Comparison of ENCODE assay signal across 20 mouse cellular contexts in the genomic region with DNA sequence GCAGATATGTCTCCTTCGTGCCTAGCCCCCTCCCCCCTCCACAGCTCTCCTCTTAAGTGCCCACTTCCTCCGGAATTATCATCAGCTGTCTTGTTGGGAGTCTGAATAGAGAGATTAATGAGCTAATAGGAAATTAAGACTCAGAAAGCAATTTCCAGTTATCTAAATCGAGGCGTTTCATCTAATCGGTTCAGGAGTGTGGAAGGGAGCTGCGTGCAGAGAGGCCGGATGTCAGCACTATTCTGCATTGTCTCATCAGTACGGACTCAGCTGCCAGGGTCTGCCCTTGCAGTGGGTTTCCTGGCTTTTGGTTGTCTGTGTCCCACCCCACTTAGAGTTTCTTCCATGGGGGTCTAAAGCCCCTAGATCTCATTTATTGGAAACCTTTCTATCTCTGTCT.
DNase-seq lines count a peak whose midpoint lies in the region; ATAC-seq lines count a peak whose summit lies in the region.
"Had no signal": no experiment of that assay in that cellular context is flagged by ENCODE, and none has a peak within 500 bp of the region (broad histone marks: within the 10 kb centered on the region; RNA-seq: fewer than 3 reads in every experiment).

No protein-coding gene starts in this region.

- 61% methylated on average over 8 of the region's 8 CpGs for whole genome bisulfite sequencing in forebrain, embryonic 13.5 days
- WGBS in forebrain, embryonic 10.5 days: 91% methylated on average over 8 of the region's 8 CpGs
- WGBS in hindbrain, embryonic 14.5 days: 63% methylated on average over 8 of the region's 8 CpGs
- 84% methylated on average over 8 of the region's 8 CpGs for WGBS in hindbrain, embryonic 11.5 days
- WGBS in midbrain, embryonic 15.5 days: 65% methylated on average over 8 of the region's 8 CpGs
- WGBS in midbrain, embryonic 13.5 days: 70% methylated on average over 8 of the region's 8 CpGs

- H3K4me3 ChIP-seq in forebrain, embryonic 13.5 days: no peak overlapping the region
- H3K4me3 ChIP-seq in forebrain, embryonic 10.5 days: no peak overlapping the region
- H3K4me3 ChIP-seq in hindbrain, embryonic 14.5 days (replicated peaks; ENCODE audit: low read length): no peak overlapping the region
- H3K4me3 ChIP-seq in hindbrain, embryonic 11.5 days (ENCODE audit: low read depth, low read length): no peak overlapping the region
- H3K4me3 ChIP-seq in midbrain, embryonic 15.5 days: no peak overlapping the region
- H3K4me3 ChIP-seq in midbrain, embryonic 13.5 days (replicated peaks): no peak overlapping the region
- H3K4me3 ChIP-seq: embryonic facial prominence, embryonic 13.5 days; heart, adult 2 months; heart, embryonic 15.5 days had no signal

- no peak for ATAC-seq in forebrain, embryonic 13.5 days
- peak; percentile 31; the same call in 1 of the 2 replicates for ATAC-seq in hindbrain, embryonic 14.5 days (ENCODE audit: low FRiP score)
- no peak for ATAC-seq in hindbrain, embryonic 11.5 days (ENCODE audit: low FRiP score)
- ATAC-seq in midbrain, embryonic 15.5 days (replicated peaks): no peak
- ATAC-seq in midbrain, embryonic 13.5 days: no peak
- ATAC-seq: activated CD4-positive, CD25-positive, alpha-beta regulatory T cell, adult 4 months; Patski had no signal

- H3K36me3 ChIP-seq in forebrain, embryonic 13.5 days (ENCODE audit: poor library complexity, severe bottlenecking): no peaks in the 10 kb centered on the region
- no peaks in the 10 kb centered on the region for H3K36me3 ChIP-seq in forebrain, embryonic 10.5 days (replicated peaks)
- H3K36me3 ChIP-seq in hindbrain, embryonic 14.5 days (replicated peaks; ENCODE audit: control insufficient read depth, insufficient read depth): no peaks in the 10 kb centered on the region
- no peaks in the 10 kb centered on the region for H3K36me3 ChIP-seq in hindbrain, embryonic 11.5 days (ENCODE audit: control insufficient read depth, insufficient read depth, low read length)
- H3K36me3 ChIP-seq in midbrain, embryonic 15.5 days (replicated peaks): no peaks in the 10 kb centered on the region
- no peaks in the 10 kb centered on the region for H3K36me3 ChIP-seq in midbrain, embryonic 13.5 days
- H3K36me3 ChIP-seq: embryonic facial prominence, embryonic 13.5 days; heart, embryonic 15.5 days had no signal

- no peaks in the 10 kb centered on the region for H3K27me3 ChIP-seq in forebrain, embryonic 13.5 days
- no peaks in the 10 kb centered on the region for H3K27me3 ChIP-seq in forebrain, embryonic 10.5 days (ENCODE audit: poor library complexity, severe bottlenecking)
- H3K27me3 ChIP-seq in hindbrain, embryonic 14.5 days (ENCODE audit: control insufficient read depth, insufficient read depth, low read length): no peaks in the 10 kb centered on the region
- no peaks in the 10 kb centered on the region for H3K27me3 ChIP-seq in hindbrain, embryonic 11.5 days (ENCODE audit: control insufficient read depth, insufficient read depth, low read length)
- H3K27me3 ChIP-seq in midbrain, embryonic 15.5 days (replicated peaks): no peaks in the 10 kb centered on the region
- H3K27me3 ChIP-seq in midbrain, embryonic 13.5 days: no peaks in the 10 kb centered on the region
- H3K27me3 ChIP-seq: embryonic facial prominence, embryonic 13.5 days had no signal

- no peak for DNase-seq in forebrain, embryonic 10.5 days (ENCODE audit: extremely low spot score, low spot score)
- DNase-seq in hindbrain, embryonic 14.5 days (ENCODE audit: low spot score): no peak
- DNase-seq in hindbrain, embryonic 11.5 days (ENCODE audit: low spot score): no peak
- no peak for DNase-seq in gastrocnemius, postnatal 36 days
- DNase-seq: adrenal gland, postnatal 14 days; cerebellum, adult 18-20 months; cerebellum, adult 9-11 months; cerebellum, postnatal 36 days; gastrocnemius, postnatal 10 days; heart, adult 2 months; heart, postnatal 14 days; kidney, adult 11 months had no signal

- no peak overlapping the region for H3K4me2 ChIP-seq in forebrain, embryonic 13.5 days
- H3K4me2 ChIP-seq in hindbrain, embryonic 14.5 days (replicated peaks): no peak overlapping the region
- H3K4me2 ChIP-seq in hindbrain, embryonic 11.5 days (replicated peaks; ENCODE audit: low read depth, low read length): no peak overlapping the region
- H3K4me2 ChIP-seq in midbrain, embryonic 15.5 days: no peak overlapping the region
- H3K4me2 ChIP-seq in midbrain, embryonic 13.5 days (replicated peaks): no peak overlapping the region
- H3K4me2 ChIP-seq: embryonic facial prominence, embryonic 13.5 days; heart, embryonic 11.5 days; heart, embryonic 15.5 days had no signal

- intact Hi-C loops in gastrocnemius, postnatal 36 days (cut with DNase I): no loop called here

- no peak overlapping the region for H3K9ac ChIP-seq in forebrain, embryonic 13.5 days
- H3K9ac ChIP-seq in hindbrain, embryonic 14.5 days: no peak overlapping the region
- no peak overlapping the region for H3K9ac ChIP-seq in hindbrain, embryonic 11.5 days (ENCODE audit: low read depth, low read length)
- H3K9ac ChIP-seq in midbrain, embryonic 15.5 days: no peak overlapping the region
- no peak overlapping the region for H3K9ac ChIP-seq in midbrain, embryonic 13.5 days (replicated peaks)
- H3K9ac ChIP-seq: embryonic facial prominence, embryonic 13.5 days; heart, embryonic 15.5 days had no signal

- no peaks in the 10 kb centered on the region for H3K4me1 ChIP-seq in forebrain, embryonic 13.5 days
- H3K4me1 ChIP-seq in forebrain, embryonic 10.5 days: peaks cover 6% of the 10 kb centered on the region
- peaks cover 4% of the 10 kb centered on the region; the same call in 1 of the 2 replicates for H3K4me1 ChIP-seq in hindbrain, embryonic 14.5 days (replicated peaks; ENCODE audit: control insufficient read depth, insufficient read depth, low read length)
- no peaks in the 10 kb centered on the region for H3K4me1 ChIP-seq in hindbrain, embryonic 11.5 days (replicated peaks; ENCODE audit: control insufficient read depth, insufficient read depth, low read length)
- no peaks in the 10 kb centered on the region for H3K4me1 ChIP-seq in midbrain, embryonic 15.5 days
- H3K4me1 ChIP-seq in midbrain, embryonic 13.5 days (replicated peaks): peaks cover 5% of the 10 kb centered on the region; the same call in 1 of the 2 replicates
- H3K4me1 ChIP-seq: embryonic facial prominence, embryonic 13.5 days had no signal

- H3K9me3 ChIP-seq in forebrain, embryonic 13.5 days (replicated peaks): no peaks in the 10 kb centered on the region
- H3K9me3 ChIP-seq in forebrain, embryonic 10.5 days: peaks cover 6% of the 10 kb centered on the region; the same call in 1 of the 2 replicates
- no peaks in the 10 kb centered on the region for H3K9me3 ChIP-seq in hindbrain, embryonic 14.5 days (ENCODE audit: control insufficient read depth, low read length)
- no peaks in the 10 kb centered on the region for H3K9me3 ChIP-seq in hindbrain, embryonic 11.5 days (ENCODE audit: control insufficient read depth, low read length)
- H3K9me3 ChIP-seq in midbrain, embryonic 15.5 days: no peaks in the 10 kb centered on the region
- H3K9me3 ChIP-seq in midbrain, embryonic 13.5 days: no peaks in the 10 kb centered on the region
- H3K9me3 ChIP-seq: embryonic facial prominence, embryonic 13.5 days; heart, embryonic 15.5 days had no signal

- H3K27ac ChIP-seq in forebrain, embryonic 13.5 days: peak overlapping the region; percentile 46; the same call in 1 of the 2 replicates
- no peak overlapping the region for H3K27ac ChIP-seq in forebrain, embryonic 10.5 days
- no peak overlapping the region for H3K27ac ChIP-seq in hindbrain, embryonic 14.5 days
- no peak overlapping the region for H3K27ac ChIP-seq in hindbrain, embryonic 11.5 days (ENCODE audit: low read depth, low read length)
- H3K27ac ChIP-seq in midbrain, embryonic 15.5 days: 0 out of 2 replicates have a peak overlapping the region, but pooled peaks have one; percentile 21
- no peak overlapping the region for H3K27ac ChIP-seq in midbrain, embryonic 13.5 days
- H3K27ac ChIP-seq: embryonic facial prominence, embryonic 13.5 days; heart, adult 2 months; heart, embryonic 15.5 days had no signal

Comparison
In these comparisons a context has a peak if more than half of its experiments do, and no peak if none do; other contexts are left out.
1. H3K27ac ChIP-seq: peak in forebrain, embryonic 13.5 days (single experiment) and midbrain, embryonic 15.5 days (single experiment); none in forebrain, embryonic 10.5 days (single experiment), hindbrain, embryonic 14.5 days (single experiment), hindbrain, embryonic 11.5 days (single experiment) and midbrain, embryonic 13.5 days (single experiment).